Mouse (Mus musculus) bone marrow macrophage, adult 2 months (primary cell): ENCODE results near the gene Pik3cd. TPM values are rescaled to one million over a fixed set of nuclear protein-coding genes. Genes with fewer than 3 reads are reported as not detected.

Experiments used
- H3K27ac ChIP-seq: 2 replicates; pipeline ENCODE4 v1.5.1; 2012; ENCODE audit warnings: low read depth, low read length; ENCODE audit not compliant: insufficient read depth
- H3K4me1 ChIP-seq: 2 replicates; pipeline ENCODE4 v1.6.1; 2012; ENCODE audit warnings: low read length; ENCODE audit not compliant: control insufficient read depth, insufficient read depth
- H3K4me3 ChIP-seq: 2 replicates; pipeline ENCODE4 v1.5.1; 2012; ENCODE audit warnings: mild to moderate bottlenecking, low read length, moderate library complexity; ENCODE audit not compliant: insufficient read depth
- CTCF ChIP-seq: IDR thresholded peaks from 2 replicates; pipeline ENCODE4 v1.5.1; 2012; ENCODE audit warnings: low read depth, mild to moderate bottlenecking, low read length, moderate library complexity
- POLR2A ChIP-seq: IDR thresholded peaks from 2 replicates; pipeline ENCODE4 v1.6.1; 2012; ENCODE audit warnings: mild to moderate bottlenecking, low read depth, low read length, borderline replicate concordance
- polyA plus RNA-seq: library from polyadenylated mRNA; stranded (reverse); fragments of >200 nt; gene quantifications from 2 replicates; pipeline ENCODE4 v1.2.4, GENCODE M21; 2012; ENCODE audit not compliant: missing spikeins, insufficient read depth, insufficient read length

Pik3cd gene
- polyA plus RNA-seq, 1 experiment = 91.4 TPM

DNA sequence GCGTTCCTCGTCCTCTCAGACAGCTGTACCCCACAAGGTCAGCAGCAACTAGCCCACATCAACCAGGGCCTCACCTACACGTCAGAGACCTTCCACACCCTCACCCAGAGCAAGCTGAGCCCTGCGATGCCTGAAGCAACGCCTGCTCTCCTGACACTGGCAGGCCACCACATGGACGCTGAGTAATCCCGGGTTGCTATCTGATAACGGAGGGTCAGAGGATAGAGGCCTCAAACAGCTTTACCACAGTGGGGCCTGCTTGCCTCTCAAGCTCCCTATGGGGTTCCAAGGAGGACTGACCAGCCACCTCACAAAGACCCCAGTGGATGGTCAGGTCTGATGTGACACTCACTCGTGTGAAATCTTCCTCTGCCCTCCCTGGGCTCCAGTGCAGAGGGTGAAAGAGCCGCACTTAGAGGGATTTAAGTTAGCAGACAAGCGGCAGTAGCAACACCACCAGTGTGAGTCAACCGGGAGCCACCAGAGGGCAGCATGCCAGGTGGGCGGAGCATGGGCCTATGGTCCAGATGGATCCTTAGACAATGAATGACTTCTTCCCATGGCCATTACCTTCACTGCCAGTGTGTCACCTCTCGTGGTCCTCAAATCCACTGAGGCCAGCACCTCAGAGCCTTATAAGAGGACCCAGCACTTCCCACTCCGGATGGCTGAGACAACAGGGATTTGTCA, 23.4 kb upstream of the Pik3cd start:
- H3K27ac ChIP-seq = no peak overlapping the region
- TF ChIP-seq POLR2A (no peak), CTCF (peak; percentile 47)
- no peaks in the 10 kb centered on the region for H3K4me1 ChIP-seq
- H3K4me3 ChIP-seq = no peak overlapping the region

DNA sequence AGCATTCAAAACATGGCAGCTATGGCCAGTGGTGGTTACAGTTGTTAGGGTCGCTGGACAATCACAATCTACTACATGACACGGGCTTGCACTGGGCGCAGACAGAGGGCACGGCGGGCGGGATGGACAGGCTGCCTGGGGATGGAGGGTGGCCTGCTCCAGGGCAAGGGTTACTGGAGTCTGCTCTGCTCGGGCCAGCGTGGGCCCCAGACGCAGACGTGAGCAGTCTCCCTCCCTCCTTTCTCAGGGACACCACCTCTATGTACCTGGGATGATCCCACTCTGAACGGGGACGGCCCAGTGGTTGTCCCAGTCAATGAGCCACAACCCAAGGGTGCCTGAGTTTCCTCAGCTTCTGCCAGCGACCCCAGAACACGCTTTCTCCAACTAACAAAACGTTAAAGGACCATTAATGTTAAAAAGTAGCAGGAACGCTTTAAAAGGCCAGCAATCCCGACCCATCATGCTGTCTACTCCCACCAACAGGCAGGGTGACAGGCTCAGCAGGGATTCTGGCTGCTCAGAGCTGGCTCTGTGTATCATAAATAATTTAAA, 22.6 kb upstream of the Pik3cd start:
- no peak overlapping the region for H3K27ac ChIP-seq
- TF ChIP-seq CTCF (no peak), POLR2A (no peak)
- no peaks in the 10 kb centered on the region for H3K4me1 ChIP-seq
- H3K4me3 ChIP-seq = no peak overlapping the region

DNA sequence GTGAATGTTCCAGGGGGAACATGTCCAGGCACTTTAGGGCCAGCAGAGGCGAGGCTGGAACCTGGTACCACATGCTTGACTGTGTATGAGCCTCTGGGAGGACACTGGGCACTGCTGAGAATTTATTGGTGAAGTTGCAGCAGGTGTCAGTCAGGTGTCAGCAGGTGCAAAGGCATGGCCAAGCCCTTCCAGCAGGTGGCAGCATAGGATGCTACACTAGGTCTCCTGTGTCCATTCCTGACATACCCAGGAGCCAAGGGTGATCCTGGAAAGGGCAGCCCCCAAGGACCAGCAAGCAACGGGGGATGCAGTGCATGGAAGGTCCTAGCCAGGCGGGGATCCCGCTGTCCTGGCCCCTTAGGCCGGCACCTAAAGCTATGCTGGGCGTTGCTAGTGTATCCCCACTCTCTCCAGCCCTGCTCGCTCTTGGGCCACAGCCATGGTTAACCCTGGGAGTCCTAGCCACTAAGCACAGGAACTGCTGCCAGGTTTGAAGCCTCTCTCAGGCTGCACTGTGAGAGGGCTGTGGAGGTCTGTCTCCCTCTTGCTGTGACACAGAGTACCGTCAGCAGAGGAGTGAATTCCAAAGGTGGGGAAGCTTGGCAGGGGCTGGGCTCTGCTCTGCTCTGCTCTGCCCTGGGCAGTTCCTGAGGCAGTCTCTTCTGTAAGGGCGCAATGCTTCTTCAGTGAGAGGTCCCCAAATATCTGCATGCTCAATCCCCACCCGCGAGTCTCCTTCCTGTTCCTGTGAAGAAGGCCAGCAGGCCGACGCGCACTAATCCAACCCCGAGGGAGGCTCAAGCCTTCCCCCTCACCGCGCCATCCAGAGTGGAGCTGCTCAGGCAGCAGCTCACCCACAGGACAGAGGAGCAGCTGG, 21.7 kb upstream of the Pik3cd start:
- Histone ChIP-seq H3K4me3 (no peak overlapping the region), H3K4me1 (no peaks in the 10 kb centered on the region), H3K27ac (no peak overlapping the region)
- TF ChIP-seq CTCF (peak; percentile 20; the same call in 1 of the 2 replicates), POLR2A (no peak)

DNA sequence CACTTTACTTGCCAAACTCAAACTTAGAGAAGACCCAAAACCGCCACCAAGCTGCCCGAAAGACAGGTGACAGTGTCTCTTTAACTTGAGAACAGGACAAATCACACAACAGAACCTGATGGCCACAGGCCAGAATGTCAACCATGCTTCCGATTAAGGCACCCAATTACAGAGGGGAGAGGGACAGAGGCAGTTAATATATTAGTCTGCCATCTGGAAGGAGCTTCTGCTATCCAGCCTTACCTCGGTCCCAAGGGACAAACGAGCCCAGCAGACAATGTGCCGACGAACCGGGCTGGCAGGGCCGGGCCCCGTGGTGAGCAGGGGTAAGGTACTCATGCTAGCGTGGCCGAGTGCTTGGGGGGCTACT, 20.6 kb upstream of the Pik3cd start:
- Histone ChIP-seq H3K27ac (no peak overlapping the region), H3K4me1 (no peaks in the 10 kb centered on the region), H3K4me3 (no peak overlapping the region)
- TF ChIP-seq CTCF (no peak), POLR2A (no peak)

DNA sequence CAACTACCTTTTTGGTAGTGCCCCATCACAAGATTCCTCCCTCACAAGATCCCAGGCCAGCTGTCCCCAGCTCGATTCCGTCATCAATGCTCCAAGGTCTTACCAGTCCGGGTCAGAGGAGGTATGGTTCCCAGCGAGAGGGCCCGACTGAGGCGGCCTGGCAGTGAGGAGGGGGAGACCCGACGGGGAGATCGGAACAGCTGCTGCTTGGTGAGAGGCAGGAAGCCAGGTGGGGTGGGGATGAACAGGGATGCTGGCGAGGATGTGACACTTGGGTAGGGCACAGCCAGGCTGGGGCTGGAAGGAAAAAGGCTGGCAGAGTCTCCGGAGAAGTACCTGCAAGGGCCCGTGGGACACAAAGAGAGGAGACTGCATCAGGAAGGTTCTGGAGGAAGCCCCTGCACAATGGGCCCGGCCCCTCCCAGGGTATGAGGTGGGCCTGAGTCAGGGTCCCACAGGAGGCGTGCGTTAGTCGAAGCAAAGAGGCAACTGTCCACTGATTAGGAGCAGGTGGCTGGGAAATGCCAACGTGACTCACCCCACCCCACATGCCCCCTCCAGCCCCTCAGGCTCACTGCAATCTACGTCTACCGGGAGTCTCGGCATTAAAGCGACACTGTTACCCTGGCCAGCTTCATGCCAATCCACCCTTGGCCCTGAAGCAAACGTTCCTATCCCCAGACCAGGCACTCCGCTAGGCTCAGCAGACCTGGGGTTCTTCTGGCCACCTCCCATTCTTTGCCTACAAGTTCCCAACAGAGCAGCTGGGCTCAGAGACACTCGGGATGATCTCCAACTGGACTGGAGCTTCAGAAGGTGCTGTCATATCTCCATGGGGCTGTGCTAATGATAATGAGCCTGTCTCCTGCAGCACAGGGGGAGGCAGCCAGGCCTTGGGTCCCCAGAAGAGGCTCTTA, 20.0 kb upstream of the Pik3cd start:
- Histone ChIP-seq H3K27ac (no peak overlapping the region), H3K4me1 (no peaks in the 10 kb centered on the region), H3K4me3 (no peak overlapping the region)
- no peak for TF ChIP-seq POLR2A
- TF ChIP-seq CTCF = no peak

DNA sequence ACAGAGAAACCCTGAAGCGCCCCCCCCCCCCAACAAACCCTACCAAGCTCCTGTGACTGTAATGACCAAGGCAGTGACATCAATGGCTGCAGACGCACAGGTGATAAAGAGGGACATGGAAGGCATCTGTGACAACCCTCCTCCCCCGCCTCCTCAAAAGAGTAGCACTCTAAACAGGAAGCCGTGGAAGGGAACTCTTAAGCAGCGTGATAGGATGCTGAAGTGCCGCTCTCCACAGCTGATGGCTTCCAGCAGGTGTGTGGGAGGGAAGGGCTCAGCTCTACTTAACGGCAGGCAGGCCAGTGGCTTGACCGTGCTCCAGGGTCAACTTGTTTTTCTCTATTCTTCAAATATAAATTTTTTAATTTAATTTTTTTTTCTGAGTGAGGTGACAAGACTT, 18.8 kb upstream of the Pik3cd start:
- no peak for TF ChIP-seq POLR2A
- TF ChIP-seq CTCF = no peak
- Histone ChIP-seq H3K4me3 (no peak overlapping the region), H3K4me1 (no peaks in the 10 kb centered on the region), H3K27ac (no peak overlapping the region)

DNA sequence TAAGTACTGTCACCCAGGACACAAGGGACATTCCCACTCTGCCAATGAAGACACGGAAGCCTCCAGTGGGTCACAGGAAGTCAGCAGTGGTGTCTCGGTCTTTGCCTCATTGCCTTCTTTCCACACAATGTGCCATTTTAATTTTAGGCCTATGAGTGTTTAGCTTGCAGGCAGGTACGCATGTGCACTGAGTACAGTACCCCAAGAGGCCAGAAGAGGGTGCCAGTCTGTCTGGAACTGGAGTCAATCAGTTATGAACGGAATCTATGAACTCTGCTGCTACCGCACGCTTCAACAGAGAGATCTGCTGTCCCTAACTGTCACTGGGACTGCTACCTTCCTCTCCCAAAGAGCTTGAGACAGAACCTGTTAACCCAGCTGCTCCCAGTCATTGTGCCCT, 17.3 kb upstream of the Pik3cd start:
- Histone ChIP-seq H3K4me1 (no peaks in the 10 kb centered on the region), H3K27ac (no peak overlapping the region), H3K4me3 (no peak overlapping the region)
- TF ChIP-seq POLR2A (no peak), CTCF (no peak)

DNA sequence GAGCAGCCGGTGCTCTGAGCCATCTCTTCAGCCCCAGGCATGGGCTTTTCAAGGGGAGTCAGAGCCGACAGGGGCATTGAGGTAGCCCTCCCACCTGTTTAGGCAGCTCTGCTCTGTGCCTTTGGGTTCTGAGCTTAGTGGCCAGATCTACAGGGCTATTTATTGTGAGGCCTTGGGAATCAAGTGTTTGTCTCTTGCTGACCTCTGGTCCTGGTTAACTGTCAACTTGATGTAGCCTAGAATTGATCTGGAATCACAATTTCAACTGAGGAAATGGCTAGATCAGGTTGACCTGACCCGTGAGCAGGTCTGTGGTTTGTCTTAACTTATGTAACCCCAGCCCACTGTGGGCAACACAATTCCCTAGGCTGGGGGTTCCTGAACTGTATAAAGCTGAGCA, 12.2 kb upstream of the Pik3cd start:
- no peak overlapping the region for H3K27ac ChIP-seq
- H3K4me1 ChIP-seq = peaks cover 2% of the 10 kb centered on the region
- TF ChIP-seq POLR2A (no peak), CTCF (no peak)
- H3K4me3 ChIP-seq = no peak overlapping the region

DNA sequence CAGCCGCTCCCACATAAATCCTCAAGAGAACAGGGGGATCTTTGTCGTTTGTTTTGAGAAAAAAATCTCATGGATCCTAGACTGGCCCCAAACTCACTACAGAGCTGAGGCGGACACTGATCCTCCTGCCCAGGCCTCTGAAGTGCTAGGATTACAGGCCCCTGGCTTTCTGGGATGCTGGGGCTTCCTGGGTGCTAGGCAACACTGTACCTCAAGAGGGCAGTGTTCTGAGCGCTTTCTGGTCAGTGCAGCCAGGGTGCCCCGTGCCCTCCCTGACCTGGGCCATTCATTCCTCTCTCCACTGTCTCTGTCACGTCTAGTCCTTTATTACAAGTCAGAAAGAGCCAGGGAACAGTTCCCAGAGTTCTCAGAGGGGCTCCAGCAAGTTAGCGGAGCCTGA, 9.6 kb upstream of the Pik3cd start:
- Histone ChIP-seq H3K4me3 (no peak overlapping the region), H3K27ac (no peak overlapping the region), H3K4me1 (peaks cover 19% of the 10 kb centered on the region)
- TF ChIP-seq POLR2A = no peak
- TF ChIP-seq CTCF = peak; percentile 71

DNA sequence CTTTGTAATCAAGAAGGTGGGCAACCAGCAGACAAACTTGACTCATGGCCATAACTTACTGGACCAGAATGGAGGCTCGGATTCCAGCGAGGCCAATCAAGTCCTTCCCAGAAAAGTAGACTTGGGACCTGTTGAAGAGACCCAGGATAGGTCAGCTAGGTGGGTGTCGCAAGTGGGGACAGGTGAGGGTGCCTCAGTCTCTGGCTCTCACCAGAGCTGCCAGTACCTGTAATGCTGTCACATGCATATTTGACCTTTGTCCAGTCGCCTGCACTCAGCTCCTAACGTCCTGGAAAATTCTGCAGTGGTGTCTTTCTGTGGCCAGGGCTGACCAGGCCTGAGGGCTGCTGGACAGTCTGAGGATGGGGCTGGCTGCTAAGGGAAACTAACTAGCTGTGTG, 9.1 kb upstream of the Pik3cd start:
- H3K4me1 ChIP-seq = peaks cover 21% of the 10 kb centered on the region
- no peak overlapping the region for H3K27ac ChIP-seq
- TF ChIP-seq POLR2A = no peak
- TF ChIP-seq CTCF = no peak
- no peak overlapping the region for H3K4me3 ChIP-seq
